Mouse (Mus musculus): ENCODE measurements around the gene Tfip11.

Tfip11 gene

GRCm38 (mm10) chr5:112323246-112323645, 2.9 kb upstream of the Tfip11 start:
- no peak for DNase-seq

GRCm38 (mm10) chr5:112324637-112325545, 1.3 kb upstream of the Tfip11 start:
- DNase-seq = peak; percentile 84

- no peak for DNase-seq
Observed at GRCm38 (mm10) chr5:112326446-112327009, 370 bp downstream of the Tfip11 start.

- DNase-seq = no peak
Observed at GRCm38 (mm10) chr5:112327854-112328253, 1.7 kb downstream of the Tfip11 start.

GRCm38 (mm10) chr5:112329805-112330564, 3.8 kb downstream of the Tfip11 start:
- DNase-seq = no peak

- DNase-seq = peak; percentile 45
Observed at GRCm38 (mm10) chr5:112335473-112335872, 9.3 kb downstream of the Tfip11 start.

GRCm38 (mm10) chr5:112337004-112337403, 10.8 kb downstream of the Tfip11 start:
- DNase-seq = no peak

GRCm38 (mm10) chr5:112339215-112339614, 13.1 kb downstream of the Tfip11 start:
- DNase-seq = no peak

GRCm38 (mm10) chr5:112342463-112343204, 16.5 kb downstream of the Tfip11 start, which contains the start of the genes Srrd and Hps4:
Srrd (minus strand) TSS chr5:112343040.
Hps4 (plus strand) TSS chr5:112343083.
- DNase-seq = peak; percentile 86

GRCm38 (mm10) chr5:112343205-112343595, 17.0 kb downstream of the Tfip11 start:
- peak; percentile 52 for DNase-seq

- DNase-seq = no peak
Observed at GRCm38 (mm10) chr5:112344092-112344960, 18.2 kb downstream of the Tfip11 start.

GRCm38 (mm10) chr5:112346211-112346965, 20.2 kb downstream of the Tfip11 start:
- DNase-seq = peak; percentile 29

GRCm38 (mm10) chr5:112349169-112349568, 23.0 kb downstream of the Tfip11 start:
- DNase-seq = no peak

- DNase-seq = no peak
Observed at GRCm38 (mm10) chr5:112355493-112355892, 29.3 kb downstream of the Tfip11 start.

GRCm38 (mm10) chr5:112355910-112356309, 29.8 kb downstream of the Tfip11 start, which contains the start of gene Gm6583:
Gm6583 (minus strand) TSS chr5:112356033.
- peak; percentile 72 for DNase-seq

- no peak for DNase-seq
Observed at GRCm38 (mm10) chr5:112356322-112356721, 30.2 kb downstream of the Tfip11 start.

- DNase-seq = peak; percentile 62
Observed at GRCm38 (mm10) chr5:112359520-112359919, 33.4 kb downstream of the Tfip11 start.

GRCm38 (mm10) chr5:112360077-112360476, 33.9 kb downstream of the Tfip11 start:
- no peak for DNase-seq

- DNase-seq = no peak
Observed at GRCm38 (mm10) chr5:112364184-112364797, 38.1 kb downstream of the Tfip11 start.

- DNase-seq = no peak
Observed at GRCm38 (mm10) chr5:112366879-112367278, 40.7 kb downstream of the Tfip11 start.
